Mouse (Mus musculus): ENCODE results near the gene Insm2. TPM values are rescaled to one million over a fixed set of nuclear protein-coding genes. Genes with fewer than 3 reads are reported as not detected.

The Insm2 gene
- polyA plus RNA-seq (2012; rRNA removed): 1.3 and 1.4 TPM in 2 replicates

GRCm38 (mm10) chr12:55598887-55599561 lies at the start of gene Insm2:
Gene Insm2 (plus strand): TSS chr12:55599427.

DNA sequence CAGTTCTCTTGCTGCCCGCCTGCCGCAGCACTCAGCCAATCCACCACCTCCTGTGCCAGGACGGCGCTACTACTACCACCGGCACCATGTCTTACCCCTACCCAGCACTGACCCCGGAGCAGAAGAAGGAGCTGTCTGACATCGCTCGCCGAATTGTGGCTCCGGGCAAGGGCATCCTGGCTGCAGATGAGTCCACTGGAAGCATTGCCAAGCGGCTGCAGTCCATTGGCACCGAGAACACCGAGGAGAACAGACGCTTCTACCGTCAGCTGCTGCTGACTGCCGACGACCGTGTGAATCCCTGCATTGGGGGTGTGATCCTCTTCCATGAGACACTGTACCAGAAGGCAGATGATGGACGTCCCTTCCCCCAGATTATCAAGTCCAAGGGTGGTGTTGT lies 34.0 kb upstream of the Insm2 start, which contains the start of gene Aldoart2:
TSS of gene Aldoart2 (plus strand) at position 34 of the 400 bp plus-strand sequence.

Other genes with a start within 250 kb of the Insm2 start
- 179 and 213 TPM in 2 replicates for gene Psma6, start 215.2 kb upstream of the Insm2 start, polyA plus RNA-seq (2012; rRNA removed)
- 36.7 and 41.0 TPM in 2 replicates for gene Nfkbia, start 106.8 kb upstream of the Insm2 start, polyA plus RNA-seq (2012; rRNA removed)
- 0.04 TPM in 1 of 2 replicates, not detected in the other for gene Aldoart2, start 34.2 kb upstream of the Insm2 start, polyA plus RNA-seq (2012; rRNA removed)
- gene Ralgapa1, start 221.7 kb downstream of the Insm2 start, polyA plus RNA-seq (2012; rRNA removed): 60.4 TPM in 2 replicates
- 90.1 and 95.7 TPM in 2 replicates for gene Brms1l, start 236.9 kb downstream of the Insm2 start, polyA plus RNA-seq (2012; rRNA removed)